Mouse (Mus musculus): ENCODE results near the gene Gtpbp3. TPM values are rescaled to one million over a fixed set of nuclear protein-coding genes. Genes with fewer than 3 reads are reported as not detected.
"Not testable (repeated sequence)": the region's sequence is repeated elsewhere in the genome, so short reads cannot be mapped to it uniquely, and the experiment has no call there.

Gtpbp3 gene
- polyA plus RNA-seq, 1 experiment from 2014 or later = 8.3 TPM

DNA sequence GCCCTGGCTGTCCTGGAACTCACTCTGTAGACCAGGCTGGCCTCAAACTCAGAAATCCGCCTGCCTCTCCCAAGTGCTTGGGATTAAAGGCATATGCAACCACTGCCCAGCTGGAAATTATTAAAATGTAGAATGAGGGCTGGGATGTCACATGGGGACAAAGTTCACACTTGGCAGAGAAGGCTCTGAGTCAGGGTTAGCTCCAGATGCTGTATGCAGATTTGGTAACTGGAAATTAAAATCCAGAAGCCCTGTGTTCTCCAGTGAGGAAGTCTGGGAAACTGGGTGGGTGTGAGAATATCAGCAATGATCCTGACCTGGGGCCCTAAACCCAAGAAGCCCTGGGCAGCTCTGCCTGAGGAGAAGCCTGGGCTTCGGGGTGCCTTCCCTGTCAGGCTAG, 21.4 kb downstream of the Gtpbp3 start:
- Histone ChIP-seq H3K9me3 (ENCODE audit: control insufficient read depth, low read length) (no peaks in the 10 kb centered on the region), H3K27me3 (ENCODE audit: control insufficient read depth, insufficient read depth, low read length) (peaks cover 27% of the 10 kb centered on the region)

DNA sequence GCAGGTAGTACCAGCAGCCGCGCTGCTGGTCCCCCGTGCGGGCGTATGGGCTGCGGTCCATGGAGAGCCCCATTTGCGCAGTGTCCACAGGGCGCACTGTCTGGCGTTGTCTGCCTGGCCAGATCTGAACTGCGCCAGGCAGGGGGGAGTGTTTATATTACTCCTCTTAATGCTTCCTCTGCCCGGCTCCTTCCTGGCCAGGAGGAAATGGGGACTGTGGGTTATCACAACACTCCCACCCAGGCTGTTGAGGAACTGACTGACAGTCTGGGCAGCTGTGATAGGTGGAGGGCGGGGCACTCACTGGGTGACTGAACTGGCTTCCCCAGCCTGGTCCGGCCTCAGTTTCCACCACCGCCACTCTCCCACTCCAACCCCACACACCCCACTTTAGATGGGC, 23.7 kb downstream of the Gtpbp3 start, which contains the start of gene Plvap:
Plvap (minus strand) TSS at position 109 of the 400 bp plus-strand sequence.
- ATAC-seq (ENCODE audit: insufficient number of reproducible peaks, low FRiP score, low TSS enrichment, low read depth) = no peak
- H3K27me3 ChIP-seq (ENCODE audit: control insufficient read depth, insufficient read depth, low read length) = peaks cover 25% of the 10 kb centered on the region
- no peak for DNase-seq (ENCODE audit: low spot score)
- H3K4me3 ChIP-seq (ENCODE audit: low read depth, low read length) = no peak within 1 kb of the TSS
- no peak within 1 kb of the TSS for H3K4me2 ChIP-seq (ENCODE audit: low read depth, severe bottlenecking)
- H3K9me3 ChIP-seq (ENCODE audit: control insufficient read depth, low read length) = no peaks in the 10 kb centered on the region
- H3K4me1 ChIP-seq (ENCODE audit: control insufficient read depth, insufficient read depth, low read length) = no peaks in the 10 kb centered on the region
- no peaks in the 10 kb centered on the region for H3K36me3 ChIP-seq (ENCODE audit: control insufficient read depth, insufficient read depth, low read length)
- H3K9ac ChIP-seq (ENCODE audit: low read length) = no peak within 1 kb of the TSS
- WGBS = 52% methylated on average over 12 of the region's 14 CpGs
- H3K27ac ChIP-seq (replicated peaks; ENCODE audit: low read depth, low read length) = no peak within 1 kb of the TSS

More for the DNA sequence above, 21.4 kb downstream of the Gtpbp3 start:
- Histone ChIP-seq H3K36me3 (ENCODE audit: control insufficient read depth, insufficient read depth, low read length) (no peaks in the 10 kb centered on the region), H3K27ac (replicated peaks; ENCODE audit: low read depth, low read length) (no peak overlapping the region), H3K4me3 (ENCODE audit: low read depth, low read length) (no peak overlapping the region), H3K9ac (ENCODE audit: low read length) (no peak overlapping the region), H3K4me2 (ENCODE audit: low read depth, severe bottlenecking) (peak overlapping the region; percentile 15; the same call in 1 of the 2 replicates), H3K4me1 (ENCODE audit: control insufficient read depth, insufficient read depth, low read length) (no peaks in the 10 kb centered on the region)
- ATAC-seq (ENCODE audit: insufficient number of reproducible peaks, low FRiP score, low TSS enrichment, low read depth) (no peak), DNase-seq (ENCODE audit: low spot score) (no peak)
- 40% methylated on average over 2 of the region's 2 CpGs for WGBS

DNA sequence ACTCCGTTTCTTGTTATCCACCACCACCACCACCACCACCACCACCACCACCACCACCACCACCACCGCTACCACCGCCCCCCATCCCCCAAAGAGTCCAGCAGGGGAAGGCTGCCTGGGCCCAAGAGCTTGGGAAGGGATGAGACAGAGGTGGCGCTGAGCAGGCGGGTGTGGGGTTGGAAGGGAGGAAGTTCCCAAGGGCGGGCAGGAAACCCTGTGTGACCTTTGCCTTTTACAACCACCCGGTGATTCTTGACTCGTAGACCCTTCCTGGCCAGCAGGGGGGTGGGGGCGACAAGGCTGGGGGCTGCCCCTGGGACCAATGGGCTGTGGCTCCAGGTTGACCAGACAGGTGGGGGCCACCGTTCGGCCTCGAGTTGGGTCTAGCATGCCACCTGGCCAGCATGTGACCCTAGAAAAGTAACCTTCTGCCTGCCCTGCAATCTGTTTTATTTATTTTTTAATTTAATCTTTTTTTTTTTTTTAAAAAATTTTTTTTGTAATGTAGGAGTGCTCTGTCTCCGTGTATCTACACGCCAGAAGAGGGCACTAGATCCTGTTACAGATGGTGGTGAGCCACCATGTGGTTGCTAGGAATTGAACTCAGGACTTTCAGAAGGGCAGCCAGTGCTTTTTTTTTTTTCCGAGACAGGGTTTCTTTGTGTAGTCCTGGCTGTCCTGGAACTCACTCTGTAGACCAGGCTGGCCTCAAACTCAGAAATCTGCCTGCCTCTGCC, 25.3 kb downstream of the Gtpbp3 start:
- no peaks in the 10 kb centered on the region for H3K9me3 ChIP-seq (ENCODE audit: control insufficient read depth, low read length)
- H3K4me1 ChIP-seq (ENCODE audit: control insufficient read depth, insufficient read depth, low read length) = no peaks in the 10 kb centered on the region
- no peak overlapping the region for H3K4me2 ChIP-seq (ENCODE audit: low read depth, severe bottlenecking)
- H3K9ac ChIP-seq (ENCODE audit: low read length) = no peak overlapping the region
- WGBS = 69% methylated on average over 15 of the region's 15 CpGs
- DNase-seq (ENCODE audit: low spot score) (no peak), ATAC-seq (ENCODE audit: insufficient number of reproducible peaks, low FRiP score, low TSS enrichment, low read depth) (no peak)
- H3K4me3 ChIP-seq (ENCODE audit: low read depth, low read length) = no peak overlapping the region
- no peak overlapping the region for H3K27ac ChIP-seq (replicated peaks; ENCODE audit: low read depth, low read length)
- H3K27me3 ChIP-seq (ENCODE audit: control insufficient read depth, insufficient read depth, low read length) = peaks cover 11% of the 10 kb centered on the region
- H3K36me3 ChIP-seq (ENCODE audit: control insufficient read depth, insufficient read depth, low read length) = no peaks in the 10 kb centered on the region

DNA sequence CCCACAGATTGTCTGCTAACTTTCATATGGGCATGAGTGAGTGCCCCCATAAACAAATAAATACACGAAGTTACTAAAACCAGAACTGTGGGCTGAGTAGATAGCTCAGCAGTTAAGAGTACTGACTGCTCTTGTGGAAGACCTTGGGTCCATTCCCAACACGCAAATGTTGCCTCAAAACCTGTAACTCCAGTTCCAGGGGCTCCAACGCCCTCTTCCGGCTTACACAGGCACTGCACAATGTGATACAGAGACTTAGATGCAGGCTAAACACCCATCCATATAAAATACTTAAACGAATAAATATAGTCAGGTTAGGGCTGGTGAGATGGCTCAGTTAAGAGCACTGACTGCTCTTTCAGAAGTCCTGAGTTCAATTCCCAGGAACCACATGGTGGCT, 27.1 kb downstream of the Gtpbp3 start:
- Histone ChIP-seq H3K4me3 (ENCODE audit: low read depth, low read length) (no peak overlapping the region), H3K9me3 (ENCODE audit: control insufficient read depth, low read length) (no peaks in the 10 kb centered on the region), H3K27me3 (ENCODE audit: control insufficient read depth, insufficient read depth, low read length) (no peaks in the 10 kb centered on the region), H3K4me1 (ENCODE audit: control insufficient read depth, insufficient read depth, low read length) (no peaks in the 10 kb centered on the region), H3K36me3 (ENCODE audit: control insufficient read depth, insufficient read depth, low read length) (no peaks in the 10 kb centered on the region), H3K9ac (ENCODE audit: low read length) (no peak overlapping the region), H3K27ac (replicated peaks; ENCODE audit: low read depth, low read length) (no peak overlapping the region), H3K4me2 (ENCODE audit: low read depth, severe bottlenecking) (no peak overlapping the region)
- 71% methylated on average over 5 of the region's 5 CpGs for WGBS
- no peak for ATAC-seq (ENCODE audit: insufficient number of reproducible peaks, low FRiP score, low TSS enrichment, low read depth)
- DNase-seq (ENCODE audit: low spot score) = no peak

DNA sequence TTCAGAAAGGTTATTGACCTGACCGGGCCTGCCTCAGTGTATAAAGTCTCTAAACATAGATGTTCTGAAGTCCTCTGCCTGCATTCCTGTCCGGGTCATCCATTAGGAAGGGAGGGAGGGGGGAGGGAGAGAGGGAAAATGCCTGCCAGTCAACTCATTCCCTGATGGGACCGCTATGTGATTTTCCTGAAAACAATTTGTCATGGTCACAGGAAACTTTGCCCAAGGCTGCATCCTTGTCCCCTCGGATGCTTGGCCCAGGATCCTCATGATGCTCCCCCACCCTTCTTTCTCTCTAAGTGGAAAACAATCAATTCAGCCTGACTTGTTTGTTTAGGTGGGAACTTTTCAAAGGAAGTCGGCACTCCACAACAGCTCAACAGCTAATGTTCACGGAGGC, 28.9 kb downstream of the Gtpbp3 start:
- ATAC-seq (ENCODE audit: insufficient number of reproducible peaks, low FRiP score, low TSS enrichment, low read depth) (no peak), DNase-seq (ENCODE audit: low spot score) (peak; percentile 18)
- Histone ChIP-seq H3K4me2 (ENCODE audit: low read depth, severe bottlenecking) (no peak overlapping the region), H3K27ac (replicated peaks; ENCODE audit: low read depth, low read length) (no peak overlapping the region), H3K36me3 (ENCODE audit: control insufficient read depth, insufficient read depth, low read length) (no peaks in the 10 kb centered on the region), H3K4me3 (ENCODE audit: low read depth, low read length) (no peak overlapping the region), H3K27me3 (ENCODE audit: control insufficient read depth, insufficient read depth, low read length) (no peaks in the 10 kb centered on the region), H3K9me3 (ENCODE audit: control insufficient read depth, low read length) (no peaks in the 10 kb centered on the region), H3K9ac (ENCODE audit: low read length) (no peak overlapping the region), H3K4me1 (ENCODE audit: control insufficient read depth, insufficient read depth, low read length) (no peaks in the 10 kb centered on the region)
- 22% methylated on average over 6 of the region's 6 CpGs for WGBS

DNA sequence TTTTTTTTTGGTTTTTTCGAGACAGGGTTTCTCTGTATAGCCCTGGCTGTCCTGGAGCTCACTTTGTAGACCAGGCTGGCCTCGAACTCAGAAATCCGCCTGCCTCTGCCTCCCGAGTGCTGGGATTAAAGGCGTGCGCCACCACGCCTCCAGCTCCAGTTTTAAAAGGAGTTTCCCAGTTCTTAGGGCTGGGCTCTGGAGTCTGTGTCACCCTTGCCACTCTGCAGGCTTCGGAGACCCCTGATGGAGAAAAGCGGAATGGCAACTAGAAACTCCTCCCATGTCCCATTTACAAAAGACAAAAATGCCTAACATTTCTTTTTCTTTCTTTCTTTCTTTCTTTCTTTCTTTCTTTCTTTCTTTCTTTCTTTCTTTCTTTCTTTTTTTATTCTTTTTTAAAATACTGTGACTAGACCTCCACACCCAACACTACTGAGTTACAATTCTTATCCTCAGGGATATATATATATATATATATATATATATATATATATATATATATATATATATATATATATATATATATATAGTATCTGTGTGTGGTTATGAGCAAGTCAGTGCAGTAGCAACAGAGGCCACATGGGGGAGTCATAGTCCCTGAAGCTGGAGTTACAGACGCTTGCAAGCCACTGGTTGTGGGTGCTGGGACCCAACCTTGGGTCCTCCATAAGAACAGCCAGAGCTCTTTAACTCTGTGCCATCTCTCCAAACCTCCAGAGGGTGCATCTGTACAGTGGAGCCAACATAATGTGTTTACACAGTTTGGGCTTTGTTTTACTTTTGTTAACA, 31.3 kb downstream of the Gtpbp3 start:
- DNase-seq (ENCODE audit: low spot score) = peak; percentile 83
- not testable (repeated sequence) for H3K9me3 ChIP-seq (ENCODE audit: control insufficient read depth, low read length); H3K27ac ChIP-seq (replicated peaks; ENCODE audit: low read depth, low read length); H3K4me3 ChIP-seq (ENCODE audit: low read depth, low read length); H3K9ac ChIP-seq (ENCODE audit: low read length); H3K27me3 ChIP-seq (ENCODE audit: control insufficient read depth, insufficient read depth, low read length); H3K4me1 ChIP-seq (ENCODE audit: control insufficient read depth, insufficient read depth, low read length); H3K4me2 ChIP-seq (ENCODE audit: low read depth, severe bottlenecking); ATAC-seq (ENCODE audit: insufficient number of reproducible peaks, low FRiP score, low TSS enrichment, low read depth); H3K36me3 ChIP-seq (ENCODE audit: control insufficient read depth, insufficient read depth, low read length)
- WGBS = 42% methylated on average over 9 of the region's 10 CpGs

DNA sequence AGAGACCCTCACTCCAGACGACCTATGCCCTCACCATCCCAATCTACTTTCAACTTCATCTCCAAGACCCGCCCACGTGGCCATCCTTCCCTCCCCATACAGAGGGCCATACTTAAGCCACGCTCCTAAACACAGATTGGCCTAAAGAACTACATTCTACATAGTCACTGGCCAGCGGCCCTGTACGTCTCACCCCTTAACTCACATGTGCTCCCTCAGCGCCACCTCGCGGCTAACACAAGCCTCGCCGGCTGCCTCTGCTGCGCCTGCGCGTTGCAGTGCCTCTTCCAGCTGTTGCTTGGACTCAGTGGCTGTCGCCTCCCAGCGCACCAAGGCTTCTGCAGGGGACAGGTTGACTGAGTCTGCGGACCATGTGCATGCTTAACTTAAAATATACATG, 33.7 kb downstream of the Gtpbp3 start:
- ATAC-seq (ENCODE audit: insufficient number of reproducible peaks, low FRiP score, low TSS enrichment, low read depth) (peak; percentile 78), DNase-seq (ENCODE audit: low spot score) (peak; percentile 98)
- H3K4me3 ChIP-seq (ENCODE audit: low read depth, low read length) = no peak overlapping the region
- H3K4me1 ChIP-seq (ENCODE audit: control insufficient read depth, insufficient read depth, low read length) = peaks cover 3% of the 10 kb centered on the region; the same call in 1 of the 2 replicates
- no peak overlapping the region for H3K27ac ChIP-seq (replicated peaks; ENCODE audit: low read depth, low read length)
- WGBS = 6% methylated on average over 17 of the region's 17 CpGs
- H3K27me3 ChIP-seq (ENCODE audit: control insufficient read depth, insufficient read depth, low read length) = peaks cover 15% of the 10 kb centered on the region
- H3K9ac ChIP-seq (ENCODE audit: low read length) = no peak overlapping the region
- H3K36me3 ChIP-seq (ENCODE audit: control insufficient read depth, insufficient read depth, low read length) = no peaks in the 10 kb centered on the region
- H3K4me2 ChIP-seq (ENCODE audit: low read depth, severe bottlenecking) = no peak overlapping the region
- no peaks in the 10 kb centered on the region for H3K9me3 ChIP-seq (ENCODE audit: control insufficient read depth, low read length)

DNA sequence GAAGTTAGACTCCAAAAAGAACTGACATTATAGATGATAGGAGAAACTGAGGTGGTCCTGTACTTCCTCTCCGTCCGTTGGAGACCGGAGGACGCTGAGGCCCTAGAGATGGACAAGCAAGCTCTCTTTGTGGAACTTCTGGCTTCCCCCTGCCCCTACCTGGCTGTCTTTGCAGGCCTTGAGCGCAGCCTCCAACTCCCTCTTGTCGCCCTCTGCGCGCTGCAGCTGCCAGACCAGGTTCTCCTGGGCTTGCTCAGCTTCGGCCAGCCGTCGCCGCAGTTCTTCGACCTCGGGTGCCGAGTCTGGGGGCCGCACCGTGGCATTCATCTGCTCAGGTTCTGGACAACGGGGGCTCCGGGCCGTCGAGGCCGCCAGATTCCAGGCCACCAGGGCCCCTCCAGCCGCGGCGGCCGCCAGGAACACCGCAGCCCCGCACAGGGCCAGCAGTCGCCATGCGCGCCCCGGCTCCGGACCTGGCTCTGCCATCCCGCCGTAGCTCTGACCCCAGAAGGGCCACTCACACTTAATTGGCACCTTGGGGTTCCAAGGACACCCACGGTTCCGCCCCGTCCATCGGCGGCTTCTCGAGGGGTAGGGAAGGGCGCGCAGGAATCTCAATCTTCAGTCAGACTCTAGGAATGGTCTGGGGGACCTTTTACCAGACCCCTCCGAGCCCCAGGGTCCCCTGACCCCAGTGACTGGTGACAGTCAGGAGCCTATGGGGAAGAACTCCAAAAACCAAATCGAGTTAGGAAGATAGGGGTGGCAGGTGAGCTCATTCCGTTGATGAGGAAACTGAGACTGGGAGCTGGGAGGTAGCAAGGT, 37.5 kb downstream of the Gtpbp3 start, which contains the start of gene Ccdc194:
Ccdc194 (minus strand) TSS at position 486 of the 825 bp plus-strand sequence.
- H3K9ac ChIP-seq (ENCODE audit: low read length) = peak within 1 kb of the TSS; percentile 14; the same call in 1 of the 2 replicates
- no peaks in the 10 kb centered on the region for H3K9me3 ChIP-seq (ENCODE audit: control insufficient read depth, low read length)
- H3K4me1 ChIP-seq (ENCODE audit: control insufficient read depth, insufficient read depth, low read length) = peaks cover 3% of the 10 kb centered on the region; the same call in 1 of the 2 replicates
- no peaks in the 10 kb centered on the region for H3K36me3 ChIP-seq (ENCODE audit: control insufficient read depth, insufficient read depth, low read length)
- ATAC-seq (ENCODE audit: insufficient number of reproducible peaks, low FRiP score, low TSS enrichment, low read depth) (no peak), DNase-seq (ENCODE audit: low spot score) (peak; percentile 56)
- WGBS = 5% methylated on average over 46 of the region's 46 CpGs
- H3K27ac ChIP-seq (replicated peaks; ENCODE audit: low read depth, low read length) = no peak within 1 kb of the TSS
- H3K4me3 ChIP-seq (ENCODE audit: low read depth, low read length) = peak within 1 kb of the TSS; percentile 22
- peaks cover 15% of the 10 kb centered on the region for H3K27me3 ChIP-seq (ENCODE audit: control insufficient read depth, insufficient read depth, low read length)
- peak within 1 kb of the TSS; percentile 27; the same call in 1 of the 2 replicates for H3K4me2 ChIP-seq (ENCODE audit: low read depth, severe bottlenecking)
